Mouse (Mus musculus) midbrain, embryonic 11.5 days (tissue): ENCODE measurements around the gene Coq10a. TPM values are rescaled to one million over a fixed set of nuclear protein-coding genes. Genes with fewer than 3 reads are reported as not detected.

Experiments
- ATAC-seq: fragments of 200-750 bp; cut with Nextera tagmentation; 2 replicates; pipeline ENCODE4 v1.8.0; 2017; ENCODE audit warnings: moderate TSS enrichment, moderate library complexity; ENCODE audit not compliant: low FRiP score
- DNase-seq: peaks from one replicate; pipeline ENCODE4 v3.0.0; 2015; ENCODE audit warnings: low spot score; ENCODE audit errors: missing footprints
- H3K27ac ChIP-seq: fragments of 300-500 bp; sonication (generic); 2 replicates; pipeline ENCODE4 v1.5.1; 2014; ENCODE audit warnings: low read depth, low read length
- H3K27me3 ChIP-seq: fragments of 300-500 bp; sonication (generic); 2 replicates; pipeline ENCODE4 v1.6.1; 2014; ENCODE audit warnings: mild to moderate bottlenecking, low read length, moderate library complexity, mixed read lengths; ENCODE audit not compliant: control insufficient read depth, insufficient read depth
- H3K36me3 ChIP-seq: fragments of 300-500 bp; sonication (generic); 2 replicates; pipeline ENCODE4 v1.6.1; 2014; ENCODE audit warnings: mild to moderate bottlenecking, low read length, moderate library complexity, mixed read lengths; ENCODE audit not compliant: control insufficient read depth, insufficient read depth
- H3K4me1 ChIP-seq: fragments of 300-500 bp; sonication (generic); 2 replicates; pipeline ENCODE4 v1.6.1; 2014; ENCODE audit warnings: low read length; ENCODE audit not compliant: control insufficient read depth, insufficient read depth
- H3K4me2 ChIP-seq: fragments of 300-500 bp; sonication (generic); 2 replicates; pipeline ENCODE4 v1.6.1; 2014; ENCODE audit warnings: mild to moderate bottlenecking, moderate library complexity
- H3K4me3 ChIP-seq: fragments of 300-500 bp; sonication (generic); 2 replicates; pipeline ENCODE4 v1.5.1; 2014; ENCODE audit warnings: low read depth, low read length
- H3K9ac ChIP-seq: fragments of 300-500 bp; sonication (generic); 2 replicates; pipeline ENCODE4 v1.6.1; 2014; ENCODE audit warnings: low read length
- H3K9me3 ChIP-seq: fragments of 300-500 bp; sonication (generic); 2 replicates; pipeline ENCODE4 v1.6.1; 2016; ENCODE audit warnings: low read length; ENCODE audit not compliant: control insufficient read depth
- WGBS: fragments of 180-500 bp; shearing (Covaris S2); extraction: QIAGEN DNeasy Blood & Tissue Kit; methylation state at CpG from one replicate; pipeline ENCODE4 v1.1.7; 2014; 5-methylcytosine and 5-hydroxymethylcytosine counted together
- polyA plus RNA-seq: library from polyadenylated mRNA; unstranded; fragments of >200 nt; fragmentation: Nextera tagmentation; extraction: Ambion mirVana; gene quantifications from 2 replicates; pipeline ENCODE4 v1.2.1, GENCODE M21; 2014

Gene Coq10a
- polyA plus RNA-seq, 1 experiment from 2014 or later = 23.4 TPM

GRCm38 (mm10) chr10:128377940-128378448 lies 9.2 kb upstream of the Coq10a start:
- H3K4me2 ChIP-seq = peak overlapping the region; percentile 72
- H3K4me1 ChIP-seq = peaks cover 13% of the 10 kb centered on the region
- 55% methylated on average over 14 of the region's 14 CpGs for WGBS
- peaks cover 22% of the 10 kb centered on the region; the same call in 1 of the 2 replicates for H3K36me3 ChIP-seq
- H3K4me3 ChIP-seq = peak overlapping the region; percentile 99
- DNase-seq = no peak
- peak overlapping the region; percentile 98 for H3K9ac ChIP-seq
- H3K27ac ChIP-seq = peak overlapping the region; percentile 89; the same call in 1 of the 2 replicates
- no peak for ATAC-seq
- H3K27me3 ChIP-seq = no peaks in the 10 kb centered on the region
- H3K9me3 ChIP-seq = no peaks in the 10 kb centered on the region

- peak overlapping the region; percentile 89 for H3K27ac ChIP-seq
- H3K36me3 ChIP-seq = peaks cover 15% of the 10 kb centered on the region; the same call in 1 of the 2 replicates
- H3K27me3 ChIP-seq = no peaks in the 10 kb centered on the region
- WGBS = under 1% methylated on average over 43 of the region's 47 CpGs
- peak; percentile 81 for ATAC-seq
- H3K4me3 ChIP-seq = peak overlapping the region; percentile 99
- peaks cover 13% of the 10 kb centered on the region for H3K4me1 ChIP-seq
- H3K4me2 ChIP-seq = peak overlapping the region; percentile 72
- H3K9me3 ChIP-seq = no peaks in the 10 kb centered on the region
- peak overlapping the region; percentile 98 for H3K9ac ChIP-seq
- DNase-seq = peak; percentile 97
These were observed 8.6 kb upstream of the Coq10a start for GRCm38 (mm10) chr10:128377222-128377939.

- H3K27ac ChIP-seq = peak within 1 kb of the TSS; percentile 89
- H3K4me2 ChIP-seq = peak within 1 kb of the TSS; percentile 72
- no peaks in the 10 kb centered on the region for H3K27me3 ChIP-seq
- no peaks in the 10 kb centered on the region for H3K9me3 ChIP-seq
- peak; percentile 93 for ATAC-seq
- H3K36me3 ChIP-seq = peaks cover 9% of the 10 kb centered on the region; the same call in 1 of the 2 replicates
- DNase-seq = peak; percentile 98
- peak within 1 kb of the TSS; percentile 99 for H3K4me3 ChIP-seq
- peak within 1 kb of the TSS; percentile 98 for H3K9ac ChIP-seq
- H3K4me1 ChIP-seq = peaks cover 13% of the 10 kb centered on the region
- under 1% methylated on average over 52 of the region's 73 CpGs for WGBS
These were observed 7.8 kb upstream of the Coq10a start, which contains the start of gene Ankrd52 for GRCm38 (mm10) chr10:128376455-128377211. Ankrd52 (plus strand) TSS chr10:128377115.

- peak overlapping the region; percentile 89 for H3K27ac ChIP-seq
- H3K9ac ChIP-seq = peak overlapping the region; percentile 98
- H3K4me1 ChIP-seq = peaks cover 13% of the 10 kb centered on the region
- H3K27me3 ChIP-seq = no peaks in the 10 kb centered on the region
- peak overlapping the region; percentile 99 for H3K4me3 ChIP-seq
- WGBS = 43% methylated on average over 4 of the region's 4 CpGs
- peak; percentile 91 for DNase-seq
- H3K4me2 ChIP-seq = peak overlapping the region; percentile 72
- H3K9me3 ChIP-seq = no peaks in the 10 kb centered on the region
- H3K36me3 ChIP-seq = 0 out of 2 replicates have a peak, but pooled peaks cover 6% of the 10 kb centered on the region
- no peak for ATAC-seq
These were observed 7.3 kb upstream of the Coq10a start for GRCm38 (mm10) chr10:128376099-128376454.

- Histone ChIP-seq H3K27me3 (no peaks in the 10 kb centered on the region), H3K4me2 (no peak overlapping the region), H3K36me3 (0 out of 2 replicates have a peak, but pooled peaks cover 3% of the 10 kb centered on the region), H3K4me3 (no peak overlapping the region), H3K27ac (no peak overlapping the region), H3K4me1 (peaks cover 17% of the 10 kb centered on the region), H3K9ac (no peak overlapping the region), H3K9me3 (no peaks in the 10 kb centered on the region)
- ATAC-seq = no peak
- 79% methylated on average over 6 of the region's 6 CpGs for WGBS
- no peak for DNase-seq
These were observed 5.6 kb upstream of the Coq10a start for GRCm38 (mm10) chr10:128374393-128374792.

- WGBS = 84% methylated on average over 6 of the region's 6 CpGs
- Histone ChIP-seq H3K36me3 (no peaks in the 10 kb centered on the region), H3K9me3 (no peaks in the 10 kb centered on the region), H3K4me3 (no peak overlapping the region), H3K9ac (no peak overlapping the region), H3K27ac (no peak overlapping the region), H3K4me2 (no peak overlapping the region), H3K4me1 (peaks cover 11% of the 10 kb centered on the region), H3K27me3 (no peaks in the 10 kb centered on the region)
- DNase-seq = no peak
- ATAC-seq = no peak
These were observed 4.4 kb upstream of the Coq10a start for GRCm38 (mm10) chr10:128372989-128373748.

GRCm38 (mm10) chr10:128372142-128372541 lies 3.3 kb upstream of the Coq10a start:
- DNase-seq (no peak), ATAC-seq (no peak)
- Histone ChIP-seq H3K4me3 (no peak overlapping the region), H3K27ac (no peak overlapping the region), H3K27me3 (no peaks in the 10 kb centered on the region), H3K9ac (no peak overlapping the region), H3K9me3 (no peaks in the 10 kb centered on the region), H3K4me1 (peaks cover 11% of the 10 kb centered on the region), H3K36me3 (no peaks in the 10 kb centered on the region), H3K4me2 (no peak overlapping the region)
- 85% methylated on average over 5 of the region's 5 CpGs for WGBS

- H3K27me3 ChIP-seq = no peaks in the 10 kb centered on the region
- H3K9me3 ChIP-seq = no peaks in the 10 kb centered on the region
- DNase-seq (no peak), ATAC-seq (no peak)
- no peak overlapping the region for H3K27ac ChIP-seq
- no peaks in the 10 kb centered on the region for H3K36me3 ChIP-seq
- H3K4me3 ChIP-seq = no peak overlapping the region
- WGBS = 64% methylated on average over 4 of the region's 4 CpGs
- H3K4me1 ChIP-seq = peaks cover 8% of the 10 kb centered on the region
- H3K9ac ChIP-seq = no peak overlapping the region
- no peak overlapping the region for H3K4me2 ChIP-seq
These were observed 1.8 kb upstream of the Coq10a start for GRCm38 (mm10) chr10:128370601-128371000.
